Mouse (Mus musculus) stomach, postnatal 0 days (tissue): ENCODE measurements around the gene Irx5. TPM values are rescaled to one million over a fixed set of nuclear protein-coding genes. Genes with fewer than 3 reads are reported as not detected.

Source experiments
- ATAC-seq: fragments of 200-750 bp; cut with Nextera tagmentation; 2 replicates; pipeline ENCODE4 v1.8.0; 2017; ENCODE audit not compliant: low FRiP score, low TSS enrichment
- DNase-seq: peaks from one replicate; pipeline ENCODE4 v3.0.0-alpha.2; 2016; ENCODE audit warnings: low spot score
- H3K27ac ChIP-seq: fragments of 300-500 bp; sonication (generic); replicated peaks from 2 replicates; pipeline ENCODE4 v1.5.1; 2014; ENCODE audit warnings: mild to moderate bottlenecking, control low read depth
- H3K27me3 ChIP-seq: fragments of 300-500 bp; sonication (generic); 2 replicates; pipeline ENCODE4 v1.6.1; 2014; ENCODE audit warnings: low read length; ENCODE audit not compliant: control insufficient read depth, insufficient read depth
- H3K36me3 ChIP-seq: fragments of 300-500 bp; sonication (generic); 2 replicates; pipeline ENCODE4 v1.6.1; 2014; ENCODE audit warnings: low read length, mixed read lengths; ENCODE audit not compliant: control insufficient read depth, insufficient read depth
- H3K4me1 ChIP-seq: fragments of 300-500 bp; sonication (generic); replicated peaks from 2 replicates; pipeline ENCODE4 v1.6.1; 2014; ENCODE audit warnings: antibody characterized with exemption; ENCODE audit not compliant: control insufficient read depth, insufficient read depth
- H3K4me2 ChIP-seq: fragments of 300-500 bp; sonication (generic); replicated peaks from 2 replicates; pipeline ENCODE4 v1.6.1; 2014; ENCODE audit warnings: low read depth, mild to moderate bottlenecking, control low read depth, moderate library complexity
- H3K4me3 ChIP-seq: fragments of 300-500 bp; sonication (generic); 2 replicates; pipeline ENCODE4 v1.5.1; 2014; ENCODE audit warnings: low read depth, low read length, control low read depth
- H3K9ac ChIP-seq: fragments of 300-500 bp; sonication (generic); 2 replicates; pipeline ENCODE4 v1.6.1; 2014; ENCODE audit warnings: mild to moderate bottlenecking, low read length, control low read depth, mixed read lengths
- H3K9me3 ChIP-seq: fragments of 300-500 bp; sonication (generic); 2 replicates; pipeline ENCODE4 v1.6.1; 2016; ENCODE audit warnings: low read length; ENCODE audit not compliant: control insufficient read depth
- CTCF ChIP-seq: IDR thresholded peaks from 2 replicates; pipeline ENCODE4 v1.5.1; 2016; ENCODE audit warnings: antibody characterized with exemption, low read depth, mild to moderate bottlenecking, moderate library complexity
- EP300 ChIP-seq: optimal IDR thresholded peaks from 2 replicates; pipeline ENCODE3; 2016; ENCODE audit warnings: antibody characterized with exemption
- WGBS: fragments of 180-500 bp; shearing (Covaris S2); extraction: QIAGEN DNeasy Blood & Tissue Kit; methylation state at CpG from one replicate; pipeline ENCODE4 v1.1.7; 2014; 5-methylcytosine and 5-hydroxymethylcytosine counted together
- polyA plus RNA-seq: library from polyadenylated mRNA; unstranded; fragments of >200 nt; fragmentation: Nextera tagmentation; extraction: Ambion mirVana; gene quantifications from 2 replicates; pipeline ENCODE4 v1.2.1, GENCODE M21; 2015

Irx5 gene
- polyA plus RNA-seq, 1 experiment from 2014 or later = 4.5 TPM

DNA sequence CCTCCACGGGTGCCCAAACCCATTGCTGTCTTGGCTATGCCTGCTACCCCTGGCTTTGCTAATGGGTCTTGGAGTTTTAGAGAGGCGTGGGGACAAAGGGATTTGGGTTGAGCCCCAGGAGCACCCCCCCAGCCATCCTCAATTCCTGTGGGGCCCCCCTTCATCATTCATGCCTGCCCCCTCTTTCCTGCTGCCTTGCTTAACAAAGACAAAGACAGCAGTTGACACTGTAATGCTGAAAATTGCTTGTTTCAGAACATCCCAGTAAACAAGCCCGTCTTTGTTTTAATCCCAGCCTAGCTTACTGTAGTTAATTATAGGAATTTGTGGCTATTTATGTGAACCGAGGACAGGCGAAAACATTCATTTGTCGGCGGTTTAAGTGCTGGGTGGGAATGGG is 50.7 kb downstream of the Irx5 start:
- H3K4me1 ChIP-seq = no peaks in the 10 kb centered on the region
- no peaks in the 10 kb centered on the region for H3K27me3 ChIP-seq
- ATAC-seq (no peak), DNase-seq (no peak)
- no peaks in the 10 kb centered on the region for H3K36me3 ChIP-seq
- WGBS = 73% methylated on average over 7 of the region's 7 CpGs
- H3K9me3 ChIP-seq = no peaks in the 10 kb centered on the region
- no peak overlapping the region for H3K4me3 ChIP-seq
- no peak overlapping the region for H3K9ac ChIP-seq
- TF ChIP-seq CTCF = no peak
- TF ChIP-seq EP300 = no peak
- H3K27ac ChIP-seq = no peak overlapping the region
- no peak overlapping the region for H3K4me2 ChIP-seq

DNA sequence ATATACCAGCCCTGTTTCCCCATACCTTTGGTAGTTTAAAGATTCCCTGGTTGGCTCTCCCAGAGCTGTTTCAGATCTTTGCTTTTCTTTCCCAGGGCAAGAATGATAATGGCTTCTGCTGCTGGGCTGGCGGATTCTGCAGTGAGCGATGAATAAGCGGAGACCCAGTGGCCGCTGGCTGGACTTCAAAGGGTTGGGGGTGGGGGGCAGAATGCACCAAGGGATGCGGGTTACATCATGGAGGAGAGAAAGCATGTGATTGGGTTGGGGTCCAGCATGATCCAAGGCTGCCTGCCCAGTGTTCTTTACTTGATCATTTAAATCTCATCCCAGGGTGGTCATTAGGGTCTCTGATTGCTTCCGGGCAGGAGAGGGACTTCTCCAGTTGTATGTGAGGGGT is 56.2 kb downstream of the Irx5 start:
- WGBS = 73% methylated on average over 6 of the region's 6 CpGs
- Histone ChIP-seq H3K4me1 (no peaks in the 10 kb centered on the region), H3K36me3 (no peaks in the 10 kb centered on the region), H3K9ac (no peak overlapping the region), H3K27me3 (no peaks in the 10 kb centered on the region), H3K9me3 (no peaks in the 10 kb centered on the region), H3K4me2 (no peak overlapping the region), H3K27ac (no peak overlapping the region), H3K4me3 (no peak overlapping the region)
- no peak for ATAC-seq
- TF ChIP-seq EP300 (no peak), CTCF (no peak)
- DNase-seq = no peak

DNA sequence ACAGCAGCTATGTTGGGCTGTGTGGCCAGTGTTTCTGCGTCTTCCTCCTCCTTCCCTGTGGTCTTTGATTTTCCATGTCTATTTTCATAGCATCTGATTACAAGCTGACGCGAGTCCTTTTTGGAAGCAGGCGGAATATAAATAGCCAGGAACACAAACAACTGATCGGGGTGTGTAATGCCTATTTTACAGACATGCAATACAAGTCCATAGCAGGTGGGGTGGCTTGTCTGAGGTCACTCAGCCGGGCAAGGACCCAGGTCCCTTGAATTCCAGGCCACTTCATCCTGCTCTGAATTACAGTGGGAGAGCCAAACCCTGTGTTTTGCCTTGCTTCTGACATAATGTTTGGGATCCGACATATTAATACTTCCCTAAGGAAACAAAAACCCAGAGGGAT is 63.2 kb downstream of the Irx5 start:
- Histone ChIP-seq H3K4me2 (no peak overlapping the region), H3K36me3 (no peaks in the 10 kb centered on the region), H3K9me3 (no peaks in the 10 kb centered on the region), H3K27ac (no peak overlapping the region), H3K4me1 (no peaks in the 10 kb centered on the region), H3K4me3 (no peak overlapping the region), H3K9ac (no peak overlapping the region), H3K27me3 (no peaks in the 10 kb centered on the region)
- 83% methylated on average over 7 of the region's 7 CpGs for WGBS
- DNase-seq (no peak), ATAC-seq (no peak)
- TF ChIP-seq CTCF (no peak), EP300 (no peak)
